Mouse (Mus musculus): ENCODE data around the gene Pfdn6. TPM values are rescaled to one million over a fixed set of nuclear protein-coding genes. Genes with fewer than 3 reads are reported as not detected.
A peak's percentile ranks its signal among the peaks of the same experiment; 100 is the strongest.

Gene Pfdn6
- total RNA-seq, 2 experiments from 2014 or later = 53.6 to 54.9 TPM

GRCm38 (mm10) chr17:33919351-33920281 is 20.5 kb downstream of the Pfdn6 start:
- peak; percentile 75 for DNase-seq
- intact Hi-C loops (cut with DNase I; ENCODE audit: low total_unique reads) = no loop called here

- DNase-seq = peak; percentile 36
- intact Hi-C loops (cut with DNase I; ENCODE audit: low total_unique reads) = no loop called here
These were observed 21.6 kb downstream of the Pfdn6 start for GRCm38 (mm10) chr17:33918293-33919203.

GRCm38 (mm10) chr17:33917656-33918292 is 22.4 kb downstream of the Pfdn6 start:
- DNase-seq = peak; percentile 15
- intact Hi-C loops (cut with DNase I; ENCODE audit: low total_unique reads) = no loop called here

GRCm38 (mm10) chr17:33916847-33917655 is 23.1 kb downstream of the Pfdn6 start:
- intact Hi-C loops (cut with DNase I; ENCODE audit: low total_unique reads) = no loop called here
- DNase-seq = no peak

GRCm38 (mm10) chr17:33916294-33916693 is 23.8 kb downstream of the Pfdn6 start:
- intact Hi-C loops (cut with DNase I; ENCODE audit: low total_unique reads) = no loop called here
- DNase-seq = no peak

- DNase-seq = peak; percentile 95
- intact Hi-C loops (cut with DNase I; ENCODE audit: low total_unique reads) = no loop called here
These were observed 24.4 kb downstream of the Pfdn6 start, which contains the start of the genes Tapbp and Zbtb22 for GRCm38 (mm10) chr17:33915671-33916250. TSS of gene Tapbp (plus strand) at chr17:33915899. TSS of gene Zbtb22 (plus strand) at chr17:33915904.

- DNase-seq = no peak
- intact Hi-C loops (cut with DNase I; ENCODE audit: low total_unique reads) = no loop called here
These were observed 25.2 kb downstream of the Pfdn6 start for GRCm38 (mm10) chr17:33914969-33915391.

- DNase-seq = no peak
- intact Hi-C loops (cut with DNase I; ENCODE audit: low total_unique reads) = no loop called here
These were observed 26.2 kb downstream of the Pfdn6 start for GRCm38 (mm10) chr17:33913905-33914304.

GRCm38 (mm10) chr17:33913264-33913663 is 26.9 kb downstream of the Pfdn6 start:
- intact Hi-C loops (cut with DNase I; ENCODE audit: low total_unique reads) = no loop called here
- no peak for DNase-seq

- intact Hi-C loops (cut with DNase I; ENCODE audit: low total_unique reads) = no loop called here
- no peak for DNase-seq
These were observed 28.2 kb downstream of the Pfdn6 start for GRCm38 (mm10) chr17:33911813-33912414.

GRCm38 (mm10) chr17:33911052-33911812 is 28.9 kb downstream of the Pfdn6 start:
- no peak for DNase-seq
- intact Hi-C loops (cut with DNase I; ENCODE audit: low total_unique reads) = no loop called here

GRCm38 (mm10) chr17:33910346-33911051 is 29.6 kb downstream of the Pfdn6 start:
- intact Hi-C loops (cut with DNase I; ENCODE audit: low total_unique reads) = no loop called here

GRCm38 (mm10) chr17:33909869-33910250 is 30.3 kb downstream of the Pfdn6 start:
- no peak for DNase-seq
- intact Hi-C loops (cut with DNase I; ENCODE audit: low total_unique reads) = no loop called here

More at GRCm38 (mm10) chr17:33910346-33911051, 29.6 kb downstream of the Pfdn6 start:
- DNase-seq = no peak

- peak; percentile 99 for DNase-seq
- intact Hi-C loops (cut with DNase I; ENCODE audit: low total_unique reads) = no loop called here
These were observed 30.9 kb downstream of the Pfdn6 start, which contains the start of gene Daxx for GRCm38 (mm10) chr17:33909077-33909868. TSS of gene Daxx (plus strand) at chr17:33909414.

GRCm38 (mm10) chr17:33908331-33909076 is 31.6 kb downstream of the Pfdn6 start:
- intact Hi-C loops (cut with DNase I; ENCODE audit: low total_unique reads) = no loop called here
- DNase-seq = peak; percentile 47

All from gastrocnemius, postnatal 14 days (tissue).